Mouse (Mus musculus): ENCODE data around the gene Mapk1. TPM values are rescaled to one million over a fixed set of nuclear protein-coding genes. Genes with fewer than 3 reads are reported as not detected.

Mapk1 gene
- polyA plus RNA-seq, 1 experiment from 2014 or later, result 169 TPM

GRCm38 (mm10) chr16:17069511-17070443 lies 86.6 kb downstream of the Mapk1 start, which contains the start of gene Ypel1:
Ypel1 (plus strand) TSS chr16:17069696.
- Histone ChIP-seq H3K9ac (peak within 1 kb of the TSS; percentile 82), H3K36me3 (peaks cover 10% of the 10 kb centered on the region), H3K4me1 (replicated peaks) (peaks cover 37% of the 10 kb centered on the region), H3K9me3 (no peaks in the 10 kb centered on the region), H3K27me3 (no peaks in the 10 kb centered on the region), H3K4me2 (peak within 1 kb of the TSS; percentile 66), H3K27ac (peak within 1 kb of the TSS; percentile 93), H3K4me3 (peak within 1 kb of the TSS; percentile 72)
- peak; percentile 97 for ATAC-seq (ENCODE audit: low FRiP score)
- under 1% methylated on average over 66 of the region's 76 CpGs for WGBS

- no peaks in the 10 kb centered on the region for H3K27me3 ChIP-seq
- H3K4me3 ChIP-seq, result peak overlapping the region; percentile 72
- ATAC-seq (ENCODE audit: low FRiP score), result no peak
- H3K9ac ChIP-seq, result peak overlapping the region; percentile 82
- peaks cover 20% of the 10 kb centered on the region for H3K36me3 ChIP-seq
- 47% methylated on average over 6 of the region's 6 CpGs for WGBS
- H3K9me3 ChIP-seq, result no peaks in the 10 kb centered on the region
- H3K27ac ChIP-seq, result no peak overlapping the region
- peak overlapping the region; percentile 66 for H3K4me2 ChIP-seq
- H3K4me1 ChIP-seq (replicated peaks), result peaks cover 37% of the 10 kb centered on the region
Observed at GRCm38 (mm10) chr16:17070716-17071115, 87.5 kb downstream of the Mapk1 start.

GRCm38 (mm10) chr16:17073000-17073399 lies 89.8 kb downstream of the Mapk1 start:
- Histone ChIP-seq H3K27ac (no peak overlapping the region), H3K9me3 (no peaks in the 10 kb centered on the region), H3K4me1 (replicated peaks) (peaks cover 37% of the 10 kb centered on the region), H3K4me2 (no peak overlapping the region), H3K27me3 (no peaks in the 10 kb centered on the region), H3K36me3 (peaks cover 38% of the 10 kb centered on the region), H3K9ac (no peak overlapping the region), H3K4me3 (no peak overlapping the region)
- ATAC-seq (ENCODE audit: low FRiP score), result no peak
- WGBS, result 93% methylated on average over 7 of the region's 7 CpGs

GRCm38 (mm10) chr16:17076301-17076700 lies 93.1 kb downstream of the Mapk1 start:
- Histone ChIP-seq H3K4me1 (replicated peaks) (peaks cover 24% of the 10 kb centered on the region), H3K4me3 (no peak overlapping the region), H3K9me3 (no peaks in the 10 kb centered on the region), H3K36me3 (peaks cover 59% of the 10 kb centered on the region), H3K9ac (no peak overlapping the region), H3K4me2 (no peak overlapping the region), H3K27me3 (no peaks in the 10 kb centered on the region), H3K27ac (no peak overlapping the region)
- ATAC-seq (ENCODE audit: low FRiP score), result no peak
- WGBS, result 98% methylated on average over 2 of the region's 2 CpGs

GRCm38 (mm10) chr16:17076869-17077268 lies 93.7 kb downstream of the Mapk1 start:
- Histone ChIP-seq H3K36me3 (peaks cover 65% of the 10 kb centered on the region), H3K9me3 (no peaks in the 10 kb centered on the region), H3K4me3 (no peak overlapping the region), H3K27ac (no peak overlapping the region), H3K9ac (no peak overlapping the region), H3K27me3 (no peaks in the 10 kb centered on the region), H3K4me2 (no peak overlapping the region), H3K4me1 (replicated peaks) (peaks cover 19% of the 10 kb centered on the region)
- no peak for ATAC-seq (ENCODE audit: low FRiP score)

GRCm38 (mm10) chr16:17078101-17078500 lies 94.9 kb downstream of the Mapk1 start:
- Histone ChIP-seq H3K9me3 (no peaks in the 10 kb centered on the region), H3K9ac (no peak overlapping the region), H3K36me3 (peaks cover 74% of the 10 kb centered on the region), H3K27me3 (no peaks in the 10 kb centered on the region), H3K27ac (no peak overlapping the region), H3K4me3 (no peak overlapping the region), H3K4me2 (no peak overlapping the region), H3K4me1 (replicated peaks) (peaks cover 8% of the 10 kb centered on the region)
- 77% methylated on average over 7 of the region's 7 CpGs for whole genome bisulfite sequencing
- no peak for ATAC-seq (ENCODE audit: low FRiP score)

- H3K4me2 ChIP-seq, result no peak overlapping the region
- WGBS, result 91% methylated on average over 6 of the region's 6 CpGs
Observed at GRCm38 (mm10) chr16:17082121-17082792, 99.1 kb downstream of the Mapk1 start.

GRCm38 (mm10) chr16:17085636-17086035 lies 102.5 kb downstream of the Mapk1 start:
- Histone ChIP-seq H3K27ac (no peak overlapping the region), H3K9ac (no peak overlapping the region), H3K27me3 (no peaks in the 10 kb centered on the region), H3K4me2 (no peak overlapping the region), H3K4me1 (replicated peaks) (no peaks in the 10 kb centered on the region), H3K9me3 (no peaks in the 10 kb centered on the region), H3K4me3 (no peak overlapping the region), H3K36me3 (peaks cover 98% of the 10 kb centered on the region)
- 95% methylated on average over 4 of the region's 4 CpGs for WGBS
- no peak for ATAC-seq (ENCODE audit: low FRiP score)

More at GRCm38 (mm10) chr16:17082121-17082792, 99.1 kb downstream of the Mapk1 start:
- H3K27ac ChIP-seq, result no peak overlapping the region
- no peaks in the 10 kb centered on the region for H3K9me3 ChIP-seq
- no peaks in the 10 kb centered on the region for H3K4me1 ChIP-seq (replicated peaks)
- no peak for ATAC-seq (ENCODE audit: low FRiP score)
- H3K36me3 ChIP-seq, result peaks cover 87% of the 10 kb centered on the region
- no peak overlapping the region for H3K9ac ChIP-seq
- no peak overlapping the region for H3K4me3 ChIP-seq
- H3K27me3 ChIP-seq, result no peaks in the 10 kb centered on the region

GRCm38 (mm10) chr16:17086241-17086640 lies 103.1 kb downstream of the Mapk1 start:
- Histone ChIP-seq H3K4me1 (replicated peaks) (no peaks in the 10 kb centered on the region), H3K36me3 (peaks cover 100% of the 10 kb centered on the region), H3K4me3 (no peak overlapping the region), H3K27ac (no peak overlapping the region), H3K4me2 (no peak overlapping the region), H3K9ac (no peak overlapping the region), H3K9me3 (no peaks in the 10 kb centered on the region), H3K27me3 (no peaks in the 10 kb centered on the region)
- no peak for ATAC-seq (ENCODE audit: low FRiP score)
- WGBS, result 93% methylated on average over 3 of the region's 3 CpGs

- ATAC-seq (ENCODE audit: low FRiP score), result no peak
- no peaks in the 10 kb centered on the region for H3K4me1 ChIP-seq (replicated peaks)
- WGBS, result 82% methylated on average over 13 of the region's 13 CpGs
- H3K27me3 ChIP-seq, result no peaks in the 10 kb centered on the region
- no peak overlapping the region for H3K4me2 ChIP-seq
- H3K4me3 ChIP-seq, result no peak overlapping the region
- no peaks in the 10 kb centered on the region for H3K9me3 ChIP-seq
- H3K36me3 ChIP-seq, result peaks cover 100% of the 10 kb centered on the region
- 0 out of 2 replicates have a peak overlapping the region, but pooled peaks have one; percentile 19 for H3K9ac ChIP-seq
- H3K27ac ChIP-seq, result no peak overlapping the region
Observed at GRCm38 (mm10) chr16:17086669-17087193, 103.5 kb downstream of the Mapk1 start.

- WGBS, result 74% methylated on average over 3 of the region's 3 CpGs
- Histone ChIP-seq H3K27me3 (no peaks in the 10 kb centered on the region), H3K4me3 (no peak overlapping the region), H3K9me3 (no peaks in the 10 kb centered on the region), H3K4me2 (no peak overlapping the region), H3K9ac (no peak overlapping the region), H3K4me1 (replicated peaks) (no peaks in the 10 kb centered on the region), H3K27ac (no peak overlapping the region), H3K36me3 (peaks cover 100% of the 10 kb centered on the region)
- ATAC-seq (ENCODE audit: low FRiP score), result no peak
Observed at GRCm38 (mm10) chr16:17088346-17088745, 105.2 kb downstream of the Mapk1 start.

- H3K27ac ChIP-seq, result no peak overlapping the region
- 96% methylated on average over 3 of the region's 3 CpGs for WGBS
- no peaks in the 10 kb centered on the region for H3K27me3 ChIP-seq
- no peak overlapping the region for H3K4me2 ChIP-seq
- no peak overlapping the region for H3K4me3 ChIP-seq
- H3K36me3 ChIP-seq, result peaks cover 92% of the 10 kb centered on the region
- H3K9ac ChIP-seq, result no peak overlapping the region
- H3K9me3 ChIP-seq, result no peaks in the 10 kb centered on the region
- no peaks in the 10 kb centered on the region for H3K4me1 ChIP-seq (replicated peaks)
- no peak for ATAC-seq (ENCODE audit: low FRiP score)
Observed at GRCm38 (mm10) chr16:17096938-17097337, 113.8 kb downstream of the Mapk1 start.
